Mouse (Mus musculus) G1E (cell line): ENCODE results near the gene Chst12. TPM values are rescaled to one million over a fixed set of nuclear protein-coding genes. Genes with fewer than 3 reads are reported as not detected.

Source experiments
- ATAC-seq: 2 replicates; pipeline ENCODE4 v1.8.0; 2016; ENCODE audit warnings: mild to moderate bottlenecking; ENCODE audit not compliant: insufficient number of reproducible peaks, poor library complexity, low FRiP score, severe bottlenecking; ENCODE audit errors: extremely low read depth
- DNase-seq: peaks from one replicate; pipeline ENCODE4 v3.0.0; 2012; ENCODE audit warnings: low spot score
- H3K27me3 ChIP-seq: 2 replicates; pipeline ENCODE4 v1.6.1; 2012; ENCODE audit warnings: mild to moderate bottlenecking, low read length, inconsistent platforms; ENCODE audit not compliant: insufficient read depth
- H3K36me3 ChIP-seq: replicated peaks from 2 replicates; pipeline ENCODE3; 2012; ENCODE audit warnings: mild to moderate bottlenecking, inconsistent platforms
- H3K4me1 ChIP-seq: 2 replicates; pipeline ENCODE4 v1.6.1; 2012; ENCODE audit warnings: low read depth, low read length, inconsistent platforms, mixed read lengths; ENCODE audit not compliant: insufficient read depth
- H3K4me3 ChIP-seq: 2 replicates; pipeline ENCODE4 v1.5.1; 2012; ENCODE audit warnings: low read depth, mild to moderate bottlenecking, inconsistent platforms, low read length, moderate library complexity, mixed read lengths
- H3K9me3 ChIP-seq: replicated peaks from 2 replicates; pipeline ENCODE4 v1.6.1; 2012; ENCODE audit warnings: inconsistent platforms
- CTCF ChIP-seq: IDR thresholded peaks from 2 replicates; pipeline ENCODE4 v1.5.1; 2012; ENCODE audit warnings: low read depth, low read length, inconsistent platforms, mixed read lengths
- GATA1 ChIP-seq: IDR thresholded peaks from 2 replicates; pipeline ENCODE4 v1.6.1; 2012; ENCODE audit warnings: borderline replicate concordance, low read length, inconsistent platforms, mixed read lengths
- GATA2 ChIP-seq: IDR thresholded peaks from 2 replicates; pipeline ENCODE4 v1.6.1; 2012; ENCODE audit warnings: low read depth, low read length, inconsistent platforms, borderline replicate concordance
- POLR2AphosphoS5 ChIP-seq: IDR thresholded peaks from 2 replicates; pipeline ENCODE4 v1.6.1; 2012; ENCODE audit warnings: low read depth, low read length, inconsistent platforms; ENCODE audit not compliant: insufficient replicate concordance
- TAL1 ChIP-seq: conservative IDR thresholded peaks from 2 replicates; pipeline ENCODE4 v1.6.1; 2012; ENCODE audit warnings: low read depth, low read length, inconsistent platforms, mixed read lengths
- polyA plus RNA-seq: library from polyadenylated mRNA; stranded (reverse); fragments of >175 nt; gene quantifications from 2 replicates; pipeline ENCODE4 v1.2.3, GENCODE M21; 2012
- total RNA-seq, 2 experiments: library from RNA; stranded (forward) in 1 of 2; stranded (reverse) in 1 of 2; fragments of 200-1000 nt in 1 of 2; fragments of >200 nt in 1 of 2; fragmentation: Nextera tagmentation in 1 of 2; gene quantifications; 2 replicates each; pipeline ENCODE4 v1.2.3; 2014 to 2017

Gene Chst12
- total and polyA plus RNA-seq, 3 experiments: 0.16 to 0.36 TPM; not detected in 1

DNA sequence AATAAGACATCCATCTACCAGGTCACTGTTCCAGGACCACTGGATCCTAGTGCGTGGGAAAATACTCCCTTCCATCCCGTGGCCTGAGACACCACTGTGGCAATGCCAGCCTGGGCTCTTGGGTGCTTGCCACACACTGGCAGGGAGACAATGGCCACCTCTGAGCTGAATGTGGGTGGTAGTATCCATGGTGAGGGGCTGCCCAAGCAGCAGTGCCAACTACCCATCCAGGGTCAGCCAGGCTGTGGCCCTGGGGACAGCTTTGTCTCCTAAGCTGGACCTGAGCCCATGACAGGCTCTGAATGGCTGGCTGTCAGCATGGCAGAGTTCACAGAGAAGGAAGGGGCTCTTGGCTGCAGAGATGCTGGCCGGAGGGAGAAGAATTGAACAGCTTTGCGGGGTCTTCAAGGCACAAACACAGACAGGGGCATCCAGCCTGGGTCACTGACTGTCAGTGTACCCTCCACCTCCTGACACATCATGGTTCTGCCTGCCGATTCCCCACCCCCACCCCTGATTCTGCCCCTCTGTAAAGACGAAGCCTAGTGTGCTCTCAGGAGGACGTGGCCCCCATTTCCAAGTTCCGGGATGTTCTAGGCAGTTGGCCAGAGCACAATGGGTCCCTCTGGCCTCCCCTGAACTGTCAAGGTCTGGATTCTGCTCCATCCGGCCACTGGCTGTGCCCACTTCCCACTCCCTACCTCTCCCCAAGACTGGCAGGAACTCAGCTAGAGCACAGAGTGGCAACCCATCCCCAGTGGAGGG is 37.6 kb downstream of the Chst12 start:
- Histone ChIP-seq H3K36me3 (no peaks in the 10 kb centered on the region), H3K9me3 (no peaks in the 10 kb centered on the region)
- TF ChIP-seq CTCF (no peak), TAL1 (no peak), POLR2AphosphoS5 (no peak), GATA2 (no peak), GATA1 (no peak)

DNA sequence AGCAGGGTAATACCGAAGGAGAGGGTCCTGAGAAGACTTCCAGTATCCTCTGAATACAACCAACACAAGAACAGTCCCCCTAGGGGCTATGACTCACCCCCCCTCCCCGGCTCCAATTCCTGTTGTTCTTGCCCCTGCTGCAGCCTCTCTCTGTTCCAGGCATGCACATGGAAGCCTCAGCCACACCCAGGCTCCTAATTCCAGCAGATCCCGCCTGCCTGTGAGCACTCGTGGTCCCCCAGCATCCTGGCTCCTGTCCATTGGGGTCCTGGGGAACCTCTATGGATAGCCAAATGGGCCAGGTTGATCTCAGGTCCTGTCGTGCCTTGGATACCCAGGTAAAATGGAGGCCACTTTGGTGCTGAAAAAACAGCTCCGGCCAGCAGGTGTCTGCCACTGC is 40.3 kb downstream of the Chst12 start:
- Histone ChIP-seq H3K36me3 (no peaks in the 10 kb centered on the region), H3K4me1 (no peaks in the 10 kb centered on the region), H3K9me3 (no peaks in the 10 kb centered on the region), H3K4me3 (no peak overlapping the region), H3K27me3 (peaks cover 6% of the 10 kb centered on the region)
- DNase-seq (no peak), ATAC-seq (no peak)
- no peak for TF ChIP-seq CTCF
- no peak for TF ChIP-seq TAL1

More for the DNA sequence above, 37.6 kb downstream of the Chst12 start:
- ATAC-seq (no peak), DNase-seq (no peak)
- Histone ChIP-seq H3K4me1 (peaks cover 5% of the 10 kb centered on the region; the same call in 1 of the 2 replicates), H3K4me3 (no peak overlapping the region), H3K27me3 (peaks cover 13% of the 10 kb centered on the region)

DNA sequence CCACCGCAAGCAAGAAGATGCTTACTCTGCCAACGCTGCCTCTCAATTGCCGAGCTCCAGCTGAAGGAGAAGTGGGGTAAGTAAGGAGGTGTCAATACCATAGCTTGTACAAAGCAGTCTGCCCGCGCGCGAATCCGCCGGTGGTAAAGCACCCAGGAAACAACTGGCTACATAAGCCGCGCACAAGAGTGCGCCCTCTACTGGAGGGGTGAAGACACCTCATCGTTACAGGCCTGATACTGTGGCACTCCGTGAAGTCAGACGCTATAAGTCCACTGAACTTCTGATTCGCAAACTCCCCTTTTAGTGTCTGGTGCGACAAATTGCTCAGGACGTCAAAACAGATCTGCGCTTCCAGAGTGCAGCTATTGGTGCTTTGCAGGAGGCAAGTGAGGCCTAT is 41.0 kb downstream of the Chst12 start:
- Histone ChIP-seq H3K9me3 (no peaks in the 10 kb centered on the region), H3K27me3 (peaks cover 6% of the 10 kb centered on the region), H3K4me3 (no peak overlapping the region), H3K4me1 (no peaks in the 10 kb centered on the region), H3K36me3 (no peaks in the 10 kb centered on the region)
- TF ChIP-seq GATA1 (no peak), CTCF (peak; percentile 13; the same call in 1 of the 2 replicates)
- ATAC-seq (no peak), DNase-seq (no peak)

DNA sequence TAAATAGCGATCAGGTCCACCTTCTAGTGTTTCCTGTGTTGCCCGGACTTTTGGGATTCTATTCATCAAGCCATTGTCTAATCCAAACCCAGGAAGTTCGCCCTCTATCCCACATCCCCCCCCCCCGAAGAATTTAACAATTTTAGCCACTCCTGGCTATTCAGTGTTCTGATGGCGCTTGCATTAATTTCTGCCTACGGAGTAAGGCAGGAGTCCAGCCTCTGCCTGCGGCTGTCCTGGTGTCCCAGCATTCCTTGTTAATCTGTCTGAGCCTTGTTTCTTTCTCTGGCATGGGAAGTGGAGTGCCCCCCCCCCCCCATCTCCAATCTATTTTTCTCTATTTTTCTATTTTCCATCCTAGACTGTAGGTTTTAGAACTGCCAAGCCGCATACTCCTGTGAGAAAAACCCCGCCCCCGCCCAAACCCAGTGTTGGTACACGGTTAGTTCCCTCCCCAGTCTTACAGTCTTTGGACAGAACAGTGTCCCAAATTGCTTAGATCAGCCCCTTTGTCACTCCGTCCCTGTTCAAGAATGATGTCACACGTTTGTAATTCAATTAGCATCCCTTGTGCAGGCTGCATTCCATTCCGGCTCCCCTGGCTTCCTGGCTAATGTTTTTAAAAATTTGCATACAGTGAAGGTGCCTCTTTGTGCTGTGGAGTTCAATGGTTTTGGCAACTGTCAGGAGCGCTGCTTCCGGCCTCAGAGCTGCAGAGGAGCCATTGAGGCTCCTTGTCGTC is 44.1 kb downstream of the Chst12 start:
- TF ChIP-seq GATA1 (no peak), TAL1 (no peak), POLR2AphosphoS5 (no peak), GATA2 (no peak), CTCF (no peak)
- Histone ChIP-seq H3K27me3 (peaks cover 12% of the 10 kb centered on the region; the same call in 1 of the 2 replicates), H3K4me3 (no peak overlapping the region), H3K36me3 (no peaks in the 10 kb centered on the region), H3K4me1 (no peaks in the 10 kb centered on the region), H3K9me3 (no peaks in the 10 kb centered on the region)
- ATAC-seq (no peak), DNase-seq (no peak)

DNA sequence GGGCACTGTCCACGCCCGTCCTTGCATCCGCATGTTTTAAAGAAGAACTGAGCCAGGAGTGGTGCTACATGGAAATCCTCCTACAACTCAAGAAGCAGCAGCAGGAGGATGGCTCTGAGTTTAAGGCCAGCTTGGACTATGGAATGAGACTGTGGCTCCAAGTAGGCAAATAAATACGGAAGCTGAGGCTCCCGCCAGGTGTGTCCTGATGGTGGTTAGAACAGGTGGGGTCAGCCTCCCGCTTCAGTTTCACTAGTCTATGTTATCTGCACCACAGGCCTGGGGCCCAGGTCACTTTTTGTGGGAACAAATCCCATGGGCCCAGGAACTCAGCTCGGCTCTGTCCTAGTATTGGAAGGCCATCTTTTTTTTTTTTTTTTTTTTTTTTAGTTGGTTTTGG is 48.4 kb downstream of the Chst12 start:
- no peak for DNase-seq

DNA sequence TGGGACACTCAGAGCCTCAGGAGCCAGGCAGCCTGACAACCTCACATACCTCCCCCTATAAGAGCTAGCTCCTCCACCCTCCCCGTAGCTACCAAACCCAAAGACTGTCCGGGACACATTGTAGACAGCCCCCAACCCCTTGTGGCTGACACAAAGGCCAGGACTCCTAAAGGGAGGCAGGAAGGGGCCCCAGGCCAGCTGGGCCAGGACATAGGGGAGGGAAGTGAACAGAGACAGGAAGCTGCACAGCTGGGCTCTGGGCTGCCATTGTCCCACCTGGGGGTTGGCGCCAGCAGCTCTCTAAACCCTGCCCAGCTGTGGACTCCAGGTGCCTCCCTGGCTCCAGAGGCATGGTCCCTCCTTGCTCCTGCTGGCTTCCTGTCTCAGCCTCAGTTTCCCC is 51.5 kb downstream of the Chst12 start:
- Histone ChIP-seq H3K4me1 (no peaks in the 10 kb centered on the region), H3K27me3 (peaks cover 15% of the 10 kb centered on the region; the same call in 1 of the 2 replicates), H3K4me3 (no peak overlapping the region), H3K9me3 (no peaks in the 10 kb centered on the region), H3K36me3 (no peaks in the 10 kb centered on the region)
- DNase-seq (no peak), ATAC-seq (no peak)
- no peak for TF ChIP-seq CTCF

More for the DNA sequence above, 48.4 kb downstream of the Chst12 start:
- Histone ChIP-seq H3K9me3 (no peaks in the 10 kb centered on the region), H3K36me3 (no peaks in the 10 kb centered on the region), H3K27me3 (peaks cover 18% of the 10 kb centered on the region; the same call in 1 of the 2 replicates), H3K4me1 (no peaks in the 10 kb centered on the region), H3K4me3 (no peak overlapping the region)
- TF ChIP-seq POLR2AphosphoS5: no peak
- TF ChIP-seq CTCF: no peak
- no peak for TF ChIP-seq GATA1
- no peak for TF ChIP-seq TAL1
- no peak for TF ChIP-seq GATA2
- ATAC-seq: no peak

DNA sequence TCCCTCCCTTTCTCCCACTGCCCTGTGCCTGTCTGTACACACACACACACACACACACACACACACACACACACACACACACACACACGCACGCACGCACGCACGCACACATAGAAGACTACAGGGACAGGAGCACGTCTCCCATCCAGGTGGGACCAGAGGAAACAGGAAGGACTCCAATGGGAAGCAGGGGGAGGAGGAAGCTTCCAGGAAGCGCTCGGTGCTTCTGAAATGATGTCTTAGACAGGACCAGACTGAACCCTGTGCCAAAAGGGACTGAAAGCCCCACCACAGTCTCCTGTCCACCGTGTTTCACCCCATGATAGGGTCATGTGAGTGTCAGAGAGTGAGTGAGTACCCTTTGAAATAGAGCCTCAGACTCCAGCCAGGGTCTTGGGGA is 57.3 kb downstream of the Chst12 start:
- Histone ChIP-seq H3K9me3 (no peaks in the 10 kb centered on the region), H3K4me3 (no peak overlapping the region), H3K27me3 (peaks cover 31% of the 10 kb centered on the region), H3K36me3 (no peaks in the 10 kb centered on the region), H3K4me1 (peaks cover 6% of the 10 kb centered on the region; the same call in 1 of the 2 replicates)
- DNase-seq: no peak
- ATAC-seq: no peak
- TF ChIP-seq POLR2AphosphoS5: no peak
- no peak for TF ChIP-seq GATA1
- no peak for TF ChIP-seq CTCF
